Mouse (Mus musculus) intestine, postnatal 0 days (tissue): Measurements from ENCODE around the gene Calb2. TPM values are rescaled to one million over a fixed set of nuclear protein-coding genes. Genes with fewer than 3 reads are reported as not detected.

Source experiments
- ATAC-seq: fragments of 200-750 bp; cut with Nextera tagmentation; 2 replicates; pipeline ENCODE4 v1.8.0; 2017; ENCODE audit warnings: mild to moderate bottlenecking, moderate TSS enrichment, moderate library complexity
- H3K27ac ChIP-seq: fragments of 300-500 bp; sonication (generic); 2 replicates; pipeline ENCODE4 v1.5.1; 2014; ENCODE audit warnings: mild to moderate bottlenecking, low read depth, low read length, moderate library complexity
- H3K27me3 ChIP-seq: fragments of 300-500 bp; sonication (generic); replicated peaks from 2 replicates; pipeline ENCODE4 v1.6.1; 2014; ENCODE audit warnings: low read length, mixed read lengths; ENCODE audit not compliant: control insufficient read depth, insufficient read depth
- H3K36me3 ChIP-seq: fragments of 300-500 bp; sonication (generic); 2 replicates; pipeline ENCODE4 v1.6.1; 2014; ENCODE audit warnings: mild to moderate bottlenecking, moderate library complexity; ENCODE audit not compliant: control insufficient read depth, insufficient read depth
- H3K4me1 ChIP-seq: fragments of 300-500 bp; sonication (generic); replicated peaks from 2 replicates; pipeline ENCODE4 v1.6.1; 2014; ENCODE audit warnings: antibody characterized with exemption, low read length, mixed read lengths; ENCODE audit not compliant: control insufficient read depth, insufficient read depth
- H3K4me2 ChIP-seq: fragments of 300-500 bp; sonication (generic); replicated peaks from 2 replicates; pipeline ENCODE4 v1.6.1; 2014; ENCODE audit warnings: low read depth, mild to moderate bottlenecking, moderate library complexity
- H3K4me3 ChIP-seq: fragments of 300-500 bp; sonication (generic); 2 replicates; pipeline ENCODE4 v1.5.1; 2014; ENCODE audit warnings: low read depth, low read length
- H3K9ac ChIP-seq: fragments of 300-500 bp; sonication (generic); 2 replicates; pipeline ENCODE4 v1.6.1; 2014; ENCODE audit warnings: mild to moderate bottlenecking, low read depth, low read length
- H3K9me3 ChIP-seq: fragments of 300-500 bp; sonication (generic); 2 replicates; pipeline ENCODE4 v1.6.1; 2016; ENCODE audit warnings: mixed run types; ENCODE audit not compliant: control insufficient read depth
- CTCF ChIP-seq: sonication (generic); IDR thresholded peaks from 2 replicates; pipeline ENCODE4 v1.5.1; 2016; ENCODE audit warnings: low read depth, mild to moderate bottlenecking, control low read depth, antibody characterized with exemption, moderate library complexity
- WGBS: fragments of 180-500 bp; shearing (Covaris S2); extraction: QIAGEN DNeasy Blood & Tissue Kit; methylation state at CpG from one replicate; pipeline ENCODE4 v1.1.7; 2014; 5-methylcytosine and 5-hydroxymethylcytosine counted together
- polyA plus RNA-seq: library from polyadenylated mRNA; unstranded; fragments of >200 nt; fragmentation: Nextera tagmentation; extraction: Ambion mirVana; gene quantifications from 2 replicates; pipeline ENCODE4 v1.2.1, GENCODE M21; 2015

Gene Calb2
- polyA plus RNA-seq, result 0.26 and 0.27 TPM in 2 replicates

- no peak for ATAC-seq
- no peaks in the 10 kb centered on the region for H3K4me1 ChIP-seq
These were observed at the start of gene Calb2 for GRCm38 (mm10) chr8:110168046-110168445. Gene Calb2, minus strand, starts transcription at chr8:110168210.

GRCm38 (mm10) chr8:110217681-110218131 lies 49.7 kb upstream of the Calb2 start:
- TF ChIP-seq CTCF, result no peak
- Histone ChIP-seq H3K4me1 (peaks cover 6% of the 10 kb centered on the region; the same call in 1 of the 2 replicates), H3K27me3 (no peaks in the 10 kb centered on the region), H3K27ac (no peak overlapping the region; the same call in 1 of the 2 replicates), H3K9ac (peak overlapping the region; percentile 54), H3K4me3 (peak overlapping the region; percentile 60), H3K36me3 (peaks cover 19% of the 10 kb centered on the region), H3K9me3 (no peaks in the 10 kb centered on the region), H3K4me2 (peak overlapping the region; percentile 82)
- under 1% methylated on average over 43 of the region's 43 CpGs for WGBS
- peak; percentile 99 for ATAC-seq

More at GRCm38 (mm10) chr8:110168046-110168445, at the start of gene Calb2:
- no peaks in the 10 kb centered on the region for H3K9me3 ChIP-seq
- peak; percentile 82 for TF ChIP-seq CTCF
- H3K36me3 ChIP-seq, result no peaks in the 10 kb centered on the region
- H3K4me3 ChIP-seq, result no peak within 1 kb of the TSS
- H3K4me2 ChIP-seq, result no peak within 1 kb of the TSS
- no peak within 1 kb of the TSS for H3K9ac ChIP-seq
- WGBS, result 2% methylated on average over 33 of the region's 33 CpGs
- no peak within 1 kb of the TSS for H3K27ac ChIP-seq
- H3K27me3 ChIP-seq, result peaks cover 18% of the 10 kb centered on the region

GRCm38 (mm10) chr8:110217198-110217597 lies 49.2 kb upstream of the Calb2 start:
- Histone ChIP-seq H3K4me2 (peak overlapping the region; percentile 82), H3K9ac (no peak overlapping the region), H3K9me3 (no peaks in the 10 kb centered on the region), H3K36me3 (peaks cover 14% of the 10 kb centered on the region), H3K27me3 (no peaks in the 10 kb centered on the region), H3K27ac (no peak overlapping the region), H3K4me1 (peaks cover 6% of the 10 kb centered on the region; the same call in 1 of the 2 replicates), H3K4me3 (peak overlapping the region; percentile 60)
- 35% methylated on average over 5 of the region's 5 CpGs for WGBS
- TF ChIP-seq CTCF, result no peak
- ATAC-seq, result peak; percentile 1; the same call in 1 of the 2 replicates

GRCm38 (mm10) chr8:110216253-110216652 lies 48.2 kb upstream of the Calb2 start:
- Histone ChIP-seq H3K9ac (no peak overlapping the region), H3K4me3 (no peak overlapping the region), H3K27ac (no peak overlapping the region), H3K36me3 (peaks cover 5% of the 10 kb centered on the region), H3K27me3 (no peaks in the 10 kb centered on the region), H3K4me1 (peaks cover 6% of the 10 kb centered on the region; the same call in 1 of the 2 replicates), H3K4me2 (no peak overlapping the region), H3K9me3 (no peaks in the 10 kb centered on the region)
- no peak for ATAC-seq
- no peak for TF ChIP-seq CTCF
- WGBS, result 71% methylated on average over 5 of the region's 5 CpGs

GRCm38 (mm10) chr8:110215365-110215764 lies 47.4 kb upstream of the Calb2 start, which contains the start of gene Cmtr2:
Gene Cmtr2, plus strand, starts transcription at chr8:110215665.
- WGBS, result 66% methylated on average over 7 of the region's 7 CpGs
- Histone ChIP-seq H3K9me3 (no peaks in the 10 kb centered on the region), H3K4me3 (no peak within 1 kb of the TSS), H3K27me3 (no peaks in the 10 kb centered on the region), H3K4me2 (no peak within 1 kb of the TSS), H3K36me3 (no peaks in the 10 kb centered on the region), H3K4me1 (peaks cover 6% of the 10 kb centered on the region; the same call in 1 of the 2 replicates), H3K27ac (no peak within 1 kb of the TSS), H3K9ac (no peak within 1 kb of the TSS)
- ATAC-seq, result no peak
- no peak for TF ChIP-seq CTCF

- no peak overlapping the region for H3K27ac ChIP-seq
- H3K9ac ChIP-seq, result no peak overlapping the region
- H3K27me3 ChIP-seq, result no peaks in the 10 kb centered on the region
- no peak for ATAC-seq
- H3K4me3 ChIP-seq, result no peak overlapping the region
- TF ChIP-seq CTCF, result peak; percentile 69
- no peaks in the 10 kb centered on the region for H3K4me1 ChIP-seq
- H3K36me3 ChIP-seq, result no peaks in the 10 kb centered on the region
- H3K4me2 ChIP-seq, result no peak overlapping the region
- WGBS, result 33% methylated on average over 11 of the region's 11 CpGs
- H3K9me3 ChIP-seq, result no peaks in the 10 kb centered on the region
These were observed 33.8 kb upstream of the Calb2 start for GRCm38 (mm10) chr8:110201806-110202205.
